Mouse (Mus musculus): Measurements from ENCODE around the gene Zfp646.

Gene Zfp646

DNA sequence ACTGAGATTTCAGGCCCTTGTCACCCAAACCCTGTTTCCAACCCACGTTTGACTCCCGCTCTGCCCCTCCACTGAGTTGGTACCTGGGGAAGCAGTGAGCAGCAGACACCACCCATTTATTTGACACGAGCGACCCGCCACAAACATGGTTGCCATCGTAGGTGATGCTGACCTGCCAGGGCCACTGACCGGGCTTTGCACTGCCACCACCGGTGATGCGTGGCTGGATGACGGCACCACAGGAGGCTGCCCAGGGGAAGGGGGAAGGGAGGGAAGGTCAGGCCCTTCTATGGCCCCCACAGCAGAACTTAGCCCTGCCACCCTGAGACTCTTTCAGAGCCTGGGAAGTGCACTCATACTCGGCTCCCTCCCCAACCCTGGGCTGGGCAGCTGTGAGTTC, 51.7 kb downstream of the Zfp646 start:
- no peak for TF ChIP-seq GATA4 (IDR thresholded peaks at IDR 0.05; ENCODE audit: insufficient replicate concordance, low read length)

DNA sequence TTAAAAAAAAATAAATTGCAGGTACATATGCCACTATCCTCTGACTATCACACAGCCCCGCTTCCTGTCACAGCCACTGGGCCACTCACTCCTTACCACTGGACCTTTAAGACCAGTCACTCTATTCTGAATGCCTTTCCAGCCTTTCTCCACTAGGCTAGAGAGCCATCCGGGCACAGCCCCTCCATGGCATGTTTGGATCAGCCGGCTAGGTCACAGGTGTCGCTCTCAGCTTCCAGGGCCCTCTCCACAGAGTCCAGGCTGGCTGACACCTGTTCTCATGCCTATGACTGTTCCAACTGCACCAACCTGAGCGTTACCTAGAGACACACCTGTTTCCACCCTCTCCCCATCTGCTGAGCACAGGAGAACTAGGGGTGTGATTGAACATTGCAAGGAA, 52.6 kb downstream of the Zfp646 start:
- no peak for TF ChIP-seq GATA4 (IDR thresholded peaks at IDR 0.05; ENCODE audit: insufficient replicate concordance, low read length)

DNA sequence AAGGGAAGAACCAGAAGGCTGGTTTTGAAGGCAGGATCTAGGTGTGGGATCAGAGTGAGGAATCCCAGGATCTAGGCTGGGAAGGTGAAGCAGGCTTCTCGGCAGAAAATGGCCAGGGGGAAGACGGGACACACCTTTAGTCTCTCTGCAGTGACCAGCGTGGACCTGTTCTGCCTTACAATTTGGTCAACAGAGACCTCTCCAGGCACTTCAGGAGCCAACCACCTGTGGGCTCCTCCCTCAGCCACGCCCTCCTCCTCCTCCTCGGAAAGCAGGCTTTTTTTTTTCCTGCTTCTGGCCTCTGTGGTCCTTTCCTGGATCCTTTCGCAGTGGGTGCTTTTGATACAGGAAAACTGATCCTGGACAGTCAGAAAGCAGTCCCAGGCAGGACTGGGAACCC, 53.9 kb downstream of the Zfp646 start, which contains the start of gene Prss8:
Gene Prss8, minus strand, starts transcription at position 182 of the 400 bp plus-strand sequence.
- TF ChIP-seq GATA4 (IDR thresholded peaks at IDR 0.05; ENCODE audit: insufficient replicate concordance, low read length): no peak

GRCm38 (mm10) chr7:127930636-127931035, 54.6 kb downstream of the Zfp646 start:
- TF ChIP-seq GATA4 (IDR thresholded peaks at IDR 0.05; ENCODE audit: insufficient replicate concordance, low read length): no peak

DNA sequence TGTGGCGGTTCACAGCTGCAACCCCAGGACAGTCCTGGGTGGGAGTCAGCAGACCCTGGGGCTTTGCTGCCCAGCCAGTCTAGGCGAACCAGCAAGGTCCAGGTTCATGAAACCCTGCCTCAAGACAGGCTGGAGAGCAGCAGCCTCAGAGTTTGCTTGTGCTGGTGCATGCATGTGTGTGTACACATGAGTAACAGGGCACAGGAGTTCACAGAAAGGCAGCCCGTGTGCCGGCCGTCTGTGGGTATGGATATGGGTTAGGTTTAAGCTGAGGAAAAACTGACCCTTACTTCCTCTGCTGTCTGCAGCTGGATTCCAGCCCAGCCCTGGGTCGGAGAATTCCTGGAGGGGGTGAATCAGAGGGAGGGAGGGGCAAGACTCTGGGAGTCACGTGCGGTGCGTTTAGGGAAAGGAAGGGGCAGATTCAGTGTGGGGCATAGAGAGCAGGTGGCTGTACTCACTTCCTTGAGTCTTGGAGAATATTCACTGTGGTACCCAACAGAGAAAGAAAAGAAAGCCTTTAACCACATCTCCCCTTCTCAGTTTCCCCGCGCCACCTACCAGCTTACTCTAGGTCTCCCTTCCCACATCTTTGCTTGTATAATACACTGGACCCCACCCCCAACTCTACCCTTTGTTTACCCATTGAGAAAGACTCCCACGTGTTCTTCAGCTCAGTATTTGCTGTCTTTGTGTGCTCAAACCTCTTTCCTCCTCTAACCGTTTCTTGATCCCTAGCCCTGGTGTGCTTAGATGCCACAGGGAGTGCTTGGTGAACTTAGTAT, 55.5 kb downstream of the Zfp646 start:
- no peak for TF ChIP-seq GATA4 (IDR thresholded peaks at IDR 0.05; ENCODE audit: insufficient replicate concordance, low read length)

- no peak for TF ChIP-seq GATA4 (IDR thresholded peaks at IDR 0.05; ENCODE audit: insufficient replicate concordance, low read length)
Measured at GRCm38 (mm10) chr7:127932273-127933031, 56.4 kb downstream of the Zfp646 start.

GRCm38 (mm10) chr7:127934075-127934474, 58.1 kb downstream of the Zfp646 start:
- no peak for TF ChIP-seq GATA4 (IDR thresholded peaks at IDR 0.05; ENCODE audit: insufficient replicate concordance, low read length)

DNA sequence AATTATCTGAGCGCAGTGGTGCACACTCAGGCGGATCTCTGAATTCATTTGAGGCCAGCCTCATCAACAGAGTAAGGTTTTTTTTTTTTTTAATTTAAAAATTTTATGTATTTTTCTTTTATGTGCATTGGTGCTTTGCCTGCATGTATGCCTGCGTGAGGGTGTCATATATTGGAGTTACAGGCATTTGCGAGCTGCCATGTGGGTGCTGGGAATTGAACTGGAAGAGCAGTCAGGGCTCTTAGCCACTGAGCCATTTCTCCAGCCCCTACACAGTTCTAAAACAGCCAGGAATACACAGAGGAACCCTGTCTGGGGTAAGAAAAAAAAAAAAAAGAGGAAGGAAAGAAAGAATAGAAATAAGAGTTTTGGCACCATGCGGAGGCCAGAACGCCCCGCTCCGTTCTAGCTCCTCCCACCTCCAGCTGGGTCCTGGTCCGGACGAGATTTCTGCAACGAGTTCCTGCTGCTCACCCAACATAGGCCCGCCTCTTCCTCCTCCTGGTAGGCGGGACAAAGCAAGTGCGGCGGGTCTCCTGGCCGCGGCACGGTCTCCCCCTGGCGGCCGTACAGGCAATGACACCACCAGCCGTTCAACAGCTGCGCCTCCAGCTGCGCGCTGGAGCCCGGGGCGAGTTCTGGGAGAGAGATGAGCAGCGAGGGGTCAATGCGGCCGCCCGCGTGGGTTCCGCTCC, 59.2 kb downstream of the Zfp646 start:
- no peak for TF ChIP-seq GATA4 (IDR thresholded peaks at IDR 0.05; ENCODE audit: insufficient replicate concordance, low read length)
